Mouse (Mus musculus) limb, embryonic 14.5 days (tissue): ENCODE results near the gene Prex1. TPM values are rescaled to one million over a fixed set of nuclear protein-coding genes. Genes with fewer than 3 reads are reported as not detected.

Source experiments
- ATAC-seq: fragments of 200-750 bp; cut with Nextera tagmentation; 2 replicates; pipeline ENCODE4 v1.8.0; 2017; ENCODE audit warnings: low read depth, moderate number of reproducible peaks, moderate TSS enrichment; ENCODE audit not compliant: low FRiP score
- DNase-seq: peaks from one replicate; pipeline ENCODE4 v3.0.0-alpha.2; 2015; ENCODE audit warnings: low spot score
- H3K27ac ChIP-seq: fragments of 300-500 bp; sonication (generic); replicated peaks from 2 replicates; pipeline ENCODE4 v1.5.1; 2014; ENCODE audit warnings: low read depth, mild to moderate bottlenecking, low read length, moderate library complexity, mixed read lengths
- H3K27me3 ChIP-seq: fragments of 300-500 bp; sonication (generic); 2 replicates; pipeline ENCODE4 v1.6.1; 2014; ENCODE audit warnings: low read length, mixed read lengths; ENCODE audit not compliant: control insufficient read depth, insufficient read depth
- H3K36me3 ChIP-seq: fragments of 300-500 bp; sonication (generic); 2 replicates; pipeline ENCODE4 v1.6.1; 2014; ENCODE audit warnings: mild to moderate bottlenecking, low read length, moderate library complexity, mixed read lengths; ENCODE audit not compliant: control insufficient read depth, insufficient read depth
- H3K4me1 ChIP-seq: fragments of 300-500 bp; sonication (generic); 2 replicates; pipeline ENCODE4 v1.6.1; 2014; ENCODE audit warnings: antibody characterized with exemption, low read length, mixed read lengths; ENCODE audit not compliant: control insufficient read depth, insufficient read depth
- H3K4me2 ChIP-seq: fragments of 300-500 bp; sonication (generic); replicated peaks from 2 replicates; pipeline ENCODE4 v1.6.1; 2014; ENCODE audit warnings: low read depth, mild to moderate bottlenecking, low read length, moderate library complexity; ENCODE audit not compliant: severe bottlenecking
- H3K4me3 ChIP-seq: fragments of 300-500 bp; sonication (generic); replicated peaks from 2 replicates; pipeline ENCODE4 v1.5.1; 2014; ENCODE audit warnings: low read length
- H3K9ac ChIP-seq: fragments of 300-500 bp; sonication (generic); 2 replicates; pipeline ENCODE4 v1.6.1; 2014; ENCODE audit warnings: mild to moderate bottlenecking, low read depth, low read length, moderate library complexity; ENCODE audit not compliant: severe bottlenecking
- H3K9me3 ChIP-seq: fragments of 300-500 bp; sonication (generic); 2 replicates; pipeline ENCODE4 v1.6.1; 2016; ENCODE audit warnings: low read length; ENCODE audit not compliant: control insufficient read depth
- POLR2A ChIP-seq: fragments of 200-500 bp; IDR thresholded peaks from 2 replicates; pipeline ENCODE4 v1.8.0; 2012; ENCODE audit warnings: inconsistent platforms, mild to moderate bottlenecking, moderate library complexity, borderline replicate concordance; ENCODE audit not compliant: insufficient read depth, insufficient read length; ENCODE audit errors: extremely low read depth
- WGBS: fragments of 180-500 bp; shearing (Covaris S2); extraction: QIAGEN DNeasy Blood & Tissue Kit; methylation state at CpG from one replicate; pipeline ENCODE4 v1.1.7; 2014; 5-methylcytosine and 5-hydroxymethylcytosine counted together
- polyA plus RNA-seq, 2 experiments: library from polyadenylated mRNA; depleted of rRNA in 1 of 2; stranded (reverse) in 1 of 2; unstranded in 1 of 2; fragments of >200 nt; fragmentation: Nextera tagmentation in 1 of 2; extraction: Ambion mirVana in 1 of 2; gene quantifications; 2 replicates each; pipeline versions ENCODE4 v1.2.1 to v1.2.3; 2012 to 2014

Gene Prex1
- polyA plus RNA-seq, 2 experiments, result 20.1 to 27.9 TPM

GRCm38 (mm10) chr2:166526204-166526603 lies 187.4 kb downstream of the Prex1 start:
- no peak for ATAC-seq
- H3K27me3 ChIP-seq, result no peaks in the 10 kb centered on the region
- no peaks in the 10 kb centered on the region for H3K36me3 ChIP-seq
- H3K9ac ChIP-seq, result no peak overlapping the region
- DNase-seq, result no peak
- H3K9me3 ChIP-seq, result peaks cover 4% of the 10 kb centered on the region; the same call in 1 of the 2 replicates
- no peak for TF ChIP-seq POLR2A
- no peak overlapping the region for H3K4me2 ChIP-seq
- peaks cover 6% of the 10 kb centered on the region; the same call in 1 of the 2 replicates for H3K4me1 ChIP-seq
- no peak overlapping the region for H3K4me3 ChIP-seq
- no peak overlapping the region for H3K27ac ChIP-seq
- WGBS, result 65% methylated on average over 9 of the region's 9 CpGs

- no peak overlapping the region for H3K9ac ChIP-seq
- no peak for TF ChIP-seq POLR2A
- no peak overlapping the region for H3K4me3 ChIP-seq
- H3K4me2 ChIP-seq, result no peak overlapping the region
- DNase-seq, result no peak
- H3K27ac ChIP-seq, result no peak overlapping the region
- H3K9me3 ChIP-seq, result no peaks in the 10 kb centered on the region
- 78% methylated on average over 10 of the region's 10 CpGs for WGBS
- H3K27me3 ChIP-seq, result no peaks in the 10 kb centered on the region
- peaks cover 7% of the 10 kb centered on the region for H3K4me1 ChIP-seq
- no peaks in the 10 kb centered on the region for H3K36me3 ChIP-seq
- ATAC-seq, result no peak
Observed at GRCm38 (mm10) chr2:166523156-166523890, 190.3 kb downstream of the Prex1 start.

- no peak overlapping the region for H3K4me2 ChIP-seq
- H3K4me1 ChIP-seq, result peaks cover 9% of the 10 kb centered on the region
- H3K4me3 ChIP-seq, result no peak overlapping the region
- 90% methylated on average over 15 of the region's 15 CpGs for WGBS
- no peak for TF ChIP-seq POLR2A
- H3K27me3 ChIP-seq, result no peaks in the 10 kb centered on the region
- no peak overlapping the region for H3K9ac ChIP-seq
- ATAC-seq, result no peak
- no peak for DNase-seq
- H3K36me3 ChIP-seq, result no peaks in the 10 kb centered on the region
- H3K27ac ChIP-seq, result no peak overlapping the region
- no peaks in the 10 kb centered on the region for H3K9me3 ChIP-seq
Observed at GRCm38 (mm10) chr2:166522612-166523120, 191.0 kb downstream of the Prex1 start.

- DNase-seq (no peak), ATAC-seq (no peak)
- no peak overlapping the region for H3K9ac ChIP-seq
- no peak overlapping the region for H3K4me2 ChIP-seq
- H3K4me3 ChIP-seq, result no peak overlapping the region
- no peaks in the 10 kb centered on the region for H3K9me3 ChIP-seq
- 52% methylated on average over 16 of the region's 16 CpGs for WGBS
- no peaks in the 10 kb centered on the region for H3K36me3 ChIP-seq
- H3K27ac ChIP-seq, result no peak overlapping the region
- TF ChIP-seq POLR2A, result no peak
- peaks cover 14% of the 10 kb centered on the region for H3K4me1 ChIP-seq
- H3K27me3 ChIP-seq, result no peaks in the 10 kb centered on the region
Observed at GRCm38 (mm10) chr2:166521878-166522611, 191.6 kb downstream of the Prex1 start.

- no peak overlapping the region for H3K4me3 ChIP-seq
- DNase-seq (no peak), ATAC-seq (no peak)
- H3K9me3 ChIP-seq, result no peaks in the 10 kb centered on the region
- H3K4me1 ChIP-seq, result peaks cover 16% of the 10 kb centered on the region
- no peak overlapping the region for H3K4me2 ChIP-seq
- TF ChIP-seq POLR2A, result no peak
- H3K27me3 ChIP-seq, result no peaks in the 10 kb centered on the region
- no peak overlapping the region for H3K27ac ChIP-seq
- no peaks in the 10 kb centered on the region for H3K36me3 ChIP-seq
- WGBS, result 88% methylated on average over 5 of the region's 5 CpGs
- H3K9ac ChIP-seq, result no peak overlapping the region
Observed at GRCm38 (mm10) chr2:166521461-166521860, 192.2 kb downstream of the Prex1 start.
